Mouse (Mus musculus) CD4-positive helper T cell, adult 2 months (primary cell): Measurements from ENCODE around the gene Cmtm3.
"Not testable (repeated sequence)": the region's sequence is repeated elsewhere in the genome, so short reads cannot be mapped to it uniquely, and the experiment has no call there.

ENCODE experiments used
- DNase-seq: peaks from one replicate; pipeline ENCODE4 v3.0.0-alpha.2; 2012; ENCODE audit warnings: low read depth, missing footprints, low spot score

Cmtm3 gene

DNA sequence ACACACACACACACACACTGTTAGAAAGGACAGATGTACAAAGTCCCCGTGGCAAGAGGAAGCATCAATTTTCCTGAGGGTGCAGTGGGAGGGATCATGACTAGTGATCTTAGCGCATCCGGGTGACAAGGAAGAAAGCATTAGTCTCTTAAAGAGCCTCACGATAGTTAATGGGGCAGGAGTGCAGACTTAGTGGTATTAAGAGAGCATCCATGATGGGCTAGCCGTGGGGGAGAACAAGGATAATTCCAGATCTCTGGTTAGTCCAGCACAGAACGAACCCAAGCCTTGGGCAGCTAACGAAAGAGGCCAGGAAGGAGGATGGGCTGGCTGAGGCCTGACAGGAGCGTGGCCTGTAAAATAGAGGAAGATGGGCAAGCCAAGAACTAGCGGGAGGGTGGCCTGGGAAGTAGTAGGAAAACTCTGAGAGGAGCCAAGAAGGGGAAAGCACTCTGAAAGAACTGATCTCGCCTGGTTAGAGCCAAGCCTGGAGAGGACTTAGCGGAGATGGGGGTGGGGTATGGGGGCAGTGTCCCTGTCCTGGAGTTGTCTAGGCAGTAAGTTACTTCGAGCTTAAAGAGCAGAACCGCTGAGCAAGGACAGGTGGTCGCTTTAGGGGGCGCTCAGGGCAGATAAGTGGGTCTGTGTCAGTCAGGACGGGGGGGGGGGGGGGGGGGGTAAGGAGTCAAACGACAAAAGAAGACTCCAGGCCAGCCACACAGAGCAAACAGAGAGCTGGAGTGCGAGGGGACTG, at the start of gene Cmtm3:
Gene Cmtm3 (plus strand): TSS at position 182 of the 754 bp plus-strand sequence.
- DNase-seq: no peak

DNA sequence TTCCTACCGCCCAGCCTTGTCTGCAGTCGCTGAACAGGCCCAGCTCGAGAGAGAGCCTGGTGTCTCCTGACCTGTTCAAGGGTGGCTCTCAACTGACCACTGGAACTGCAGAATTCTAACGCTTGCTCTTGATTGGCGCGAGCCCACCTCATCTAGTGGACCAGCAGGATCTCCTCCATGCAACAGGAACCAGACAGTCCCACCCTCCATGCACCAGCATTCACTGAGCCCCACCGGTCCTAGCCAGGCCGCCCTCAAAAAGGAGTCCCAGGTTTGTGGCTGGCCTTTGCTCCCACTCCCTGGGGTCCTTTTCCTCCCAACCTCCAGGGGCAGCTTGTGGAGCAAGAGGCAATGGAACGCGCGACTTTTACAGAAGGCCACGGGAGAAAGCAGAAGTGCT, 46.1 kb upstream of the Cmtm3 start, which contains the start of gene Cmtm2a:
Gene Cmtm2a (minus strand): TSS at position 101 of the 400 bp plus-strand sequence.
- DNase-seq: not testable (repeated sequence)

DNA sequence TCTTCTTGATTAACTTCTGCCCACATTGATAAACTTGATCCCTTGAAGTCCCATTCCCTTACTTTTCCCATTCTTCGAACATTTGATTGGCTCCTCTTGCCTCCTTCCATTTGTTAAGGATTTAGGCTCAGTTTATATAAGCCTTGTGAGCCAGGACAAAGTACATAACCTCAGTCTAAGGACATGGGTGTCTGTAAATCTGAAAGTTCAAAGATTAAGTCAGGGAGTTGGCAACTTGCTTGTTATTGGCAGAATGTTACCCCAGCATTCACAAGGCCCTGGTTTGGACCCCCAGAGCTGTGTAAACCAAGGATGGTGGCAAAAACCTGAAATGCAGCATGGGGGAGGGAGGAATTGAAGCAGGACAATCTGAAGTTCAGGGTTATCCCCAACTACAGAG, 44.8 kb upstream of the Cmtm3 start:
- no peak for DNase-seq

DNA sequence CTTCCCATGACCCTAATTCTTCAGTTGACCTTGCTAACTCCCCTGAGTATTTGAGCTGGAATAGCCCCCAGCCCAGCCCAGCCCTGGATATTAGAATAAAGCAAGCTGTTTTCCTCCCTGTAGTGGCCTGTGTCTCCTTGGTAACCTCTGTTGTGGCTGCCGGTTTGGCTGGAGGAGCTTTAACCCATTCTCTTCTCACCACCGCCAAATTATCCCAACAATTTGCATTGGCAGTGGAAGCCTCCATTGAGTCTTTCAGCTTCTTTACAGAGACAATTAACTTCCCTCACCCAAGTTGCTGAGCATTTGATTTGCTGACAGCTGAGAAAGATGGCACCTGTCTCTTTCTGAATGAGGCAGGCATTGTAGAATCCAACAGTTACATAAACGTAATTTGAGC, 37.6 kb upstream of the Cmtm3 start:
- not testable (repeated sequence) for DNase-seq

DNA sequence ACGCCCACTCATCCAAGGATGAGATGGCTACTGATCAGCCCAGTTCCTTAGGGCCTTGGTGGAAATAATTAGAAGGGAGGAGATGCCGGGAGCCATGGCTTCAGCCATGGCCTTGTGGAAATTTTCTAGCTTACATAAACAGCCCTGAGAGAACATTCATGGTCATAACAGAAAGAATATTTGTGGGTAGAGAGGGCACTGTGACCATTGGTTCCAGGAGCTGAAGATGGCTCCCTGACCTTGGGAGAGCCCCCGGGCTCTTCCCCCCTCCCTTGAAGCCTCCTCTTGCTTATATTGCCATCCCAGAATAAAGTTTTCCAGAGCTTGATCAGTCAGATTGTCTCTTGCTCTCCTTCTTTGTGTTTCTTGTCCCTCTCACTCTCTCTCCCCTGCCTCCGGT, 36.7 kb upstream of the Cmtm3 start:
- DNase-seq: not testable (repeated sequence)

DNA sequence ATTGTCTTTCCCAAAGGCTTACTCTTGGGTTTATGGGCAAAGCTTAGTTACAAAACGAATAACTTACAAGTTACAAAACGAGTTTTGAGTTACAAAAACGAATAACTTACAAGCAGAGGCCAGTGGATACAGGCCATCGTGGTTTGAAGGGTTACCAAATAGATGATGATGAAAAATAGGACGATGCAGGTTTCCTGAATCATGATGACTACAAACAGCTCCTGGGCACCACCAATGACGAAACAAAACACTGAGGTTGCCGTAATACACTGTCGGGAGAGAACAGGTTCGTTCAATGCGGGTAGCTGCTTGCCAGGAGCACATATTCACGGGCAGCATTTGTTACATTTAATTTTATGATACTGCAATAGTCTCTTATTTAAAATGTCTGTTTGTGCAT, 34.2 kb upstream of the Cmtm3 start:
- DNase-seq: no peak

DNA sequence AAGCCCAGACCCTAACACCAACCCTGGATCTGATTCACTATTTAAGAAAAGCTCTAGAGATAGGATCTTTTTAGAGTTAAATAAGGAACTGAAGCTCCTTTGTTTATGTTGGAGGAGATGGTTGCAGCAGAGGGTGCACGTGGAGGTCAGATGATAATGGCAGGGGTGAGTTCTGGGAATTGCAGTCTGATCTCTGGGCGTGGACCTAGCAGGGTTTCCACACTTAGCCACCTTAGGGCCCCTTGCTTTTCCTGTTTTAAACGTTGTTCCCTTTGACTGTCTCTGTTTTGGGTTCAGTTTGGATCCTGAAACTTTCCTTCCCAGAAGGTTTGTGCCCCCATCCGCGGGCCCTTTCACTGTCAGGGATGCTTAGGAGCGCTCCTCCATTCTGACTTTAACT, 30.9 kb upstream of the Cmtm3 start:
- DNase-seq: not testable (repeated sequence)

DNA sequence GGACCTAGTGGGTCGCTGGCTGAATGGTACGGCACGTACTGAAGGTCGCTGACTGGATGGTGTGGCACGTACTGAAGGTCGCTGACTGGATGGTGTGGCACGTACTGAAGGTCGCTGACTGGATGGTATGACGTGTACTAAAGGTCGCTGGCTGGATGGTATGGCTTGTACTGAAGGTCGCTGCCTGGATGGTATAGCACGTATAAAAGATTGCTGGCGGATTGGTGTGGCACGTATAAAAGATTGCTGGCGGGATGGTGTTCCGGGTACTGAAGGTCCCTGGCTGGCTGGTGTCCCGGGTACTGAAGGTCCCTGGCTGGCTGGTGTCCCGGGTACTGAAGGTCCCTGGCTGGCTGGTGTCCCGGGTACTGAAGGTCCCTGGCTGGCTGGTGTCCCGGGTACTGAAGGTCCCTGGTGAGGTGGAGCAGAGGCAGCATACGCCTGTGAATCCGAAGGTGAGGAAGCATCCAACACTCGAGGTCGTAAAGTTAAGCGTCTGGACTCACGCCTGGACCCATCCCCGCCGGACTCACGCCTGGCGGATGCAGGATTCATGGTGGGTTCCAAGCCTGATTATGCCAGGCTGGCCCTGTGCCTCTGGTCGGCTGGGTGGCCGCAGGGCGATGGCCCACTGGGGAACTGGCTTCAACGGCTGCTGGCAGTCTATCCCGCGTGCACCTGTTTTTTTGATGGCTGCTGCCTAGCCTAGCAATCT, 29.6 kb upstream of the Cmtm3 start, which contains the start of the genes Gm45711 and Cmtm1:
Gene Gm45711 (minus strand): TSS at position 641 of the 715 bp plus-strand sequence.
Gene Cmtm1 (minus strand): TSS at position 705 of the 715 bp plus-strand sequence.
- DNase-seq: not testable (repeated sequence)

DNA sequence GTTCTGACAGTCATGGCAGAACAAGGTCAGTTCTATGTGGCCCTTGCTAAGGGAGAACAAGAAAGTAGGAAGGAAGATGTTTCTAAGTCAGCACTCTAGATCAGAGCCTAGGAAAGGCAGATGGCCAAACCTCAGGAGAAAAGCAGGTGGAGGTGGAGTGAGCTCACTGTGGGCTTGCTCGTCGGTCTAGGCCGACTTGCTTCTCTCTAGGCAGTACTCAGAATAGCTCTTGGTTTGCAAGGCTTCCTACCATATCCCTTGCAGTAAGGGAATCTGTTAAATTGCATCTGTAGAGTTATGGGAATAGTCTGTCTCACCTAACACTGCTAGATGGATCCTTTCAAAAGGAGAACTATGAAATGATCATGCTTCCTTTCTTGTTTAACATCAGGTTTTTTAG, 27.2 kb upstream of the Cmtm3 start:
- DNase-seq: not testable (repeated sequence)

DNA sequence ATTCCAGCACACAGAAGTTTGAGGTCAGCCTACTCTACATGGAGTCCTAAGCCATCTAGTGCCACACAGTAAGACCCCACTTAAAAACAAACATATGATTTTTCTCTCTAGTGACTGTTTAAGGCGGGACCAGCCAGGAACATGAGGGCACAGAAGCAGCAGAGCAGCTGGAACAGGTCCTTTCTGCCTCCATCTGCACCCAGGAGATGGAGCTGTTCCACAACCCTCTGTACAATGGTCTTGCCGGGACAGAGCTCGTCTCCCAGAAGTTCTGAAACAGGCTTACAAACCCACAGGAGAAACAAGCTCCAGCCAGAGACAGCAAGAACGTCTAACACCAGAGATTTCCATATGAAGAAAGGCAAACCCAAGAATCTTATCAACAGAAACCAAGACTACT, 25.9 kb upstream of the Cmtm3 start:
- DNase-seq: no peak

DNA sequence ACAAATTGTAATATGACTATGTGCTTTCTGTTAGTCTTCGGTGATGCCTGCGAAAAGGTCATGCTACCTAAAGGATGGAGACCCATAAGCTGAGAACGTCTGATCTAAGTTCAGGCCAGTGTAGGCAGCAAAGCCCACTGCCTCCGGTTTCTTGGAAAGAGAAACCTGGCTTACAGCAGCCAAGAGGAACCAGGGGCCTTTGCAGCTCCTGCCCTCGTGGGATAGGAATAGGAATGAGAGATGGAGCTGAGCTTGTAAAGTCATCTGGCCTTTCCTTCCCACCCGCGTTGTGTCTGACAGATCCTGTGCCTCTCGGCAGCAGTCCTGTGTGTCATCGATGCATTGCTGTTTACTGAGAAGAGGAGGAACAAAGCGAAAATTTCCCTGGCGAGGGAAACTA, 17.9 kb upstream of the Cmtm3 start, which contains the start of gene Gm11020:
Gene Gm11020 (plus strand): TSS at position 301 of the 400 bp plus-strand sequence.
- DNase-seq: not testable (repeated sequence)

DNA sequence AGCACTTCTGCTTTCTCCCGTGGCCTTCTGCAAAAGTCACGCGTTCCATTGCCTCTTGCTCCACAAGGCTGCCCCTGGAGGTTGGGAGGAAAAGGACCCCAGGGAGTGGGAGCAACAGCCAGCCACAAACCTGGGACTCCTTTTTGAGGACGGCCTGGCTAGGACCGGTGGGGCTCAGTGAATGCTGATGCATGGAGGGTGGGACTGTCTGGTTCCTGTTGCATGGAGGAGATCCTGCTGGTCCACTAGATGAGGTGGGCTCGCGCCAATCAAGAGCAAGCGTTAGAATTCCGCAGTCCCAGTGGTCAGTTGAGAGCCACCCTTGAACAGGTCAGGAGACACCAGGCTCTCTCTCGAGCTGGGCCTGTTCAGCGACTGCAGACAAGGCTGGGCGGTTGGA, 17.3 kb upstream of the Cmtm3 start, which contains the start of gene Cmtm2b:
Gene Cmtm2b (plus strand): TSS at position 301 of the 400 bp plus-strand sequence.
- not testable (repeated sequence) for DNase-seq

DNA sequence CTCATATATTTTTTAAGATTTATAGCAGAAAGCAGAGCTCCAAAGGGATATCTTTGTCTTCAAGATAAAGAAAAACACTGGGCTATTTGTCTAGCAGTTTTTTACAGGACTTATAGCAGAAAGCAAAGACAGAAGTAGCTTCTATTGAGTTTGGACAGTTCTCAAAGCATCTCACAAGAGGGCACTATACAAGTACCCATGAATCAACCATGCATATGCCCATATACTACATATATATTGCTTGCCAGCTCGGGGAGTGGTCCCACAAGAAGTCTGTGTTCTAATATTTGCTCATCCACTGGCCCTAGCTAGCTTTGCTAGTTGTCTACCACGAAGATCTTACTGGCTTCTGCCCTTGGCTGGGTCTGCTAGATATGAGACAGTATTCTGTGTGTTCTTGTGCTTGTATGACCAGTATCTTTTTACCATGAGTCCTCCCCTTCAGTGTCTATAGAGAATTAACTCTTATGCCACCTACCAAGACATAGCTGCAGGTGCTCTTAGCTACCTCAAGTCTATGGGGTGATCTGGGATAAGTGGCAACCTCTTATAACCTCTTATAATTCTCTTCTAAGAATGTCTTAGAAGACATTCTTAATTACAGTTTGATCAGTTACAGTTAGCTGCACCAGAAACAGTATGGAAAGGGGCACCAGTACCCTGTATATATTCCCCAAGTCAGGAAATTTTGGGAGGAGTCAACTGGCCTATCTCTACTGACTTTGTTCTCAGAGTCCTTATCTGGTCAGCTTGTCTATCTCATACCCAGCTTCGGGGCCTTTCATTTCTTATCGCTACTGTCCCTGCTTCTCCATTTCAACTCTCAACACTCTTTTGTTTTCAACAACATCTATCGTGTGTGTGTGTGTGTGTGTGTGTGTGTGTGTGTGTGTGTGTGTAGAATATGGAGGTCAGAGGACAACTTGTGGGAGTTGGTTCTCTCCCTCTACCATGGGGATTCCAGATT, 6.3 kb upstream of the Cmtm3 start:
- no peak for DNase-seq

DNA sequence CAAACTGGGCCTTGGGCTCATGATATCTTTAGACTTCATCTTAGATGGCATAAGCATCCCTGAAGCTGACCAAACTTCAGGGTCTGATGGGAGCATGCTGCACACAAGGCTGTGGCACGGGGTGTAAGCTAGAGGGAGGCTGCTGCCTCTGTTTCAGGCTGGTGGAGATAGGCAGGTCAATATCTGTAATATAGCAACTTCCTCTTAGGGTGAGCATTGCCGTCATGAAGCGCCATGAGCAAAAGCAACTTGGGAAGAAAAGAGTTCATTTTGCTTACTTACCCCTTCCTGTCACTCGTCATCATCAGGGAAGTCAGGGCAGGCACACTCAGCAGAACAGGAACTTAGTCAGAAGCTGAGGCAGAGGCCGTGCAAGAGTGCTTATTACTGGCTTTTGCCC, 5.4 kb upstream of the Cmtm3 start:
- DNase-seq: no peak

DNA sequence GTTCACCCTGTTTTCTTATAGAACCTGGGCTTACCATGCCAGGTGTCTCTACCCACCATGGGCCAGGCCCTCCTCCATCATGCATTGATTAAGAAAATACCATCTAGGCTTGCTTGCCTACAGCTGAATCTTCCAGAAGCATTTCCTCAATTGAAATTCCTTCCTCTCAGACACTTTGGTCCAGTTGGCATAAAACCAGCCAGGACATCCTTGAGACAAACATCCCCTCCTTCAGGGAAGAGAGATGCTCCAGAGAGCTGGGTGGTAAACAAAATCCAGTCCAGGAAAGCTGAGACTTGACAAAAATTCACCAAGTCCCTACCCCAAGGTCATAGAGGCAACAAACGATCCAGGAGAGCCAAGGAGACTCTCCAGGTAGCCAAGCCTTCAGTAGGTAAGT, 5.0 kb upstream of the Cmtm3 start:
- no peak for DNase-seq

DNA sequence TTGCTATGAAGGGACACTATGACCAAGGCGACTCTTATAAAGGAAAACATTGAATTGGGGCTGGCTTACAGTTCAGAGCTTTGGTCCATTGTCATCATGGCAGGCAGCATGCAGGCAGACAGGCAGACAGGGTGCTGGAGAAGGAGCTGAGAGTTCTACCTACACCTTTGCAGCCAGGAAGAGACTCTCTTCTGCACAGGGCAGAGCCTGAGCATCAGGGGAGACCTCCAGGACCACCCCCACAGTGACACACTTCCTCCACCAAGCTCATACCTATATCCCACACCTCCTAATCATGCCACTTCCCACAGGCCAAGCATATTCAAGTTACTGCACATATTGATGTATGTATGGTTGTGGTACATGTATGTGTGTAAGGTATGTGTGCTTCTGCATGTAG, 2.4 kb upstream of the Cmtm3 start:
- DNase-seq: no peak

DNA sequence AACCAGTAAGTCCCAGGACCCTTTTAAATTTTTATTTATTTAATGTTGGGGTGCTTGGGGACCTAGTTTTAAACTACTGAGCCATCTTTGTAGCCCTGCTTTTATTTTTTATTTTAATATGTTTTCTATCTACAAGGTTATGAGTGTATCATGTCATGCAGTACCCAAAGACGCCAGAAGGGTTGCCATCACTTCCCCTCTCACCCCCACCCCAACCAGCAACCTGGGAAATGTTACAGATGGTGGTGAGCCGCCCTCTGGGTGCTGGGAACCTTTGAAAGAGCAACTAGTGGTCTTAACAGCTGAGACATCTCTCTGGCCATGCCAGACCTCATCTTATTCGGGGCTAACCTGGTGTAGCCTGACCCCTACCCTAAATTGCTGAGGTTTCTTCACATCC, 1.3 kb upstream of the Cmtm3 start:
- DNase-seq: peak; percentile 26

DNA sequence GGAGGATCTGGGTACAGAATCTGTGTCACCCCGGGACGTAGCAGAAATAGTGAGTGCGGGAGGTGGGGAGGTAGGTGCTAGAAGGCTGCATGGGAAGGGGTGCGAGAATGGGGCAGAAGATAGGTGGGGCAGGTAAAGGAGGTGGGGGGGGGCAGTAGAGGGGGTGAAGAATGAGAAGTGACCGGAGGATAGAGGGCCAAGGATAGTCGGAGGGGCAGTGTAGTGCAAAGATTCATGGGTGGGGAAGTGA, 698 bp downstream of the Cmtm3 start:
- no peak for DNase-seq

DNA sequence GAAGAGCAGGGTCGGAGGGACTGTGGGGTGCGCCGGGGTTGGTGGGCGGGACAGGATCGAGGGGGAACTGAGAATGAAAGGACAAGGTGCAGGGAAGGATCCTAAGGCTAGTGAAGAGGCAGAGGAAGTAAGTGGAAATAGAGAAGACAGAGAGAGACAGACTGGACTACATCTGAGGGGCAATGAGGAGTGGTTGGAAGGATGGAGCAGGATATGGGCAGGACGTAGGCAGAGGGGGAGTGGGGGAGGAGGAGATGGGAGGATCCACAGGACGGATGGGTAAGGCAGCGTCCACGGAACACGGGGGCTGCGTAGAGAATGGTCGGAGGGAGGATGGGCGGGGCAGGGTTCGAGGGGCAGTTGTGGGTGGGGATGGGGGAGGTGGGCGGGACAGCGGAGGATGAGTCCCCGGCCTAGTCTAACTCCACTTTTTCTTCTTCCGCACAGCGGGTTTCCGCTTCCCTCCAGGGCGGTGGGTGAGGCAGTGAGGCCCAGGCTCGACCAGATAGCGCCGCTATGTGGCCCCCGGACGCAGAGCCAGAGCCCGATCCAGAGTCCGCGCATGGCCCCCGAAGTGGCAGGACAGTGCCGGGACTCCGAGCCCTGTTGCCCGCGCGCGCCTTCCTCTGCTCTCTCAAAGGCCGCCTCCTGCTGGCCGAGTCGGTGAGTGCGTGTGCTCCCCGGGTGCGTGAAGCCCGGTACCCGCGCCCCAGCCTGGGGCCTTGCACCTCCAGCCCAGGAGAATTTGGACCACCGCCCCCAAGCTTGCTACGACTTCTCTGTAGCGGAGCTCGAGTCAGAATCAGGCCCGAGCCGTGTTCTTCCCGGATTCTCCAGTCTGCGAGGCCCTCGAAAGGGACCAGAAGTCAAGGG, 1.3 kb downstream of the Cmtm3 start:
- DNase-seq: peak; percentile 80

DNA sequence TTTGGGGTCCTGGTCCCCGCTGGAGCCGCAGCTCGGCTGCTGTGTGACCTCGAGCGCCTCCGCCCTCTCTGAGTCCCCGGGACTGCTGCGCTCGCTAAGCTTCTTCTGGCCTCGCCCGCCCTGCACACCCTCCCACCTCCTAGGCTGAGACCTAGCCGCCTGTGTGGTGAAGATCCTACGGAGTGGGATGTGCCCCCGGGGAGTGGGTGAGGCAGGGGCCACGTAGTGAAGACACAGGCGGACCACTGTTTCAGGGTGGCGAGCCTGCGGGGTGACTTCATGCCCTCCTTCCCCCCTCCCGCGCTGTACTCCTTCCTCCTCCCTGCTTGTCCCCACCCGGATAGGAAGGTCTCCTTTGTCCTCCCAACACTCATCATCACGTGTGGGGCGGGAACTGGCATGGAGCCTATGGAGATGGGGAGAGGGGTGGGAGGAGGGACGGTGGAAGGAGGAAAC, 1.9 kb downstream of the Cmtm3 start:
- peak; percentile 33 for DNase-seq

DNA sequence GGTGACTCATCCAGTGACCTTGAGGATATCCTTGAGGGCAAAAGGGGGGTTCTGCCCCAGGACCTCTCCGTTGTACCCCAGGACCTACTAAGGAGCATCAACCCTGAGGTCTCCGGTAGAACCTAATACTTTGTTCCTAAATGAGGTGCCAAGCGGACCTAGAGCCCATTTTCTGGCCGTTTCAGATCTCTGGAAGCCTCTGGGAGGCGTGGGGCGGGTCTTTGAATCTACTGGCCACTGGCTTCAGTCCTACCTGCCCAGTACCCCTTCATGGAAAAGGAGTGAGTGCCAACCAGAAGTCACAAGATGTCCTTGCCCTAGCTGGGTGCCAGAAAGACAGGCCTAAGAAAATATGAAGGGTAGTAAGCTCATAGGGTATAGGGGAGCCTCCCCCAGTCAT, 2.5 kb downstream of the Cmtm3 start:
- no peak for DNase-seq
